22 mouse cellular contexts compared by ENCODE assay signal in the genomic region with DNA sequence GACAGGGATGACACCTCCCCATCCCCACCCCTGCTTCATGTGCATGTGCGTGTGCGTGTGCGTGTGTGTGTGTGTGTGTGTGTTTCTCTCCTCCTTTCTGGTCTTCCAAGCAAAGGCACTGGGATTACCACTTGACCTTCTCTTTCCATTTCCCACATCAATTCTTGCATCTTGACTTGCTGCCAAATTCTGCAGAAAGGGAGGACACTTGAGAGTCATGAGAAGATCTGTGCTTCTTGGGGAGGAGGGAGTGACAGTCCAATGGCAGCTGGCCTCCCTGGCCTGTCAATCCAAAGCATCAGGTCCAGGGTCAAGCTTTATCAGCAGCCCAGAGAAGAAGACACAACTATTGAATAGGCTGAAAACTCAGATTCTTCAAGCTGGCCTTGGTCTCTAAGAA.
DNase-seq lines count a peak whose midpoint lies in the region; ATAC-seq and TF ChIP-seq lines count a peak whose summit lies in the region.
"Had no signal": no experiment of that assay in that cellular context is flagged by ENCODE, and none has a peak within 500 bp of the region (broad histone marks: within the 10 kb centered on the region; RNA-seq: fewer than 3 reads in every experiment).

No protein-coding gene starts in this region.

- intact Hi-C loops in gastrocnemius, postnatal 36 days (cut with DNase I), result no loop called here

- DNase-seq in gastrocnemius, adult 18-20 months (ENCODE audit: low spot score), result peak; percentile 5
- no peak for DNase-seq in gastrocnemius, postnatal 36 days
- peak; percentile 57 for DNase-seq in lung, embryonic 14.5 days
- DNase-seq in lung, postnatal 36 days, result no peak
- peak; percentile 10 for DNase-seq in ovary, adult 18-20 months (ENCODE audit: low spot score)
- no peak for DNase-seq in ovary, postnatal 14 days (ENCODE audit: low spot score)
- DNase-seq: adrenal gland, adult 2 months; adrenal gland, postnatal 10 days; adrenal gland, postnatal 25 days; cerebellum, adult 11 months; cerebellum, adult 18-20 months; cerebellum, adult 8-10 months; cerebellum, adult 9-11 months; cerebellum, postnatal 14 days; cerebellum, postnatal 36 days; embryo, embryonic 11 days had no signal

- no peaks in the 10 kb centered on the region for H3K9me3 ChIP-seq in lung, embryonic 14.5 days (ENCODE audit: low read depth, low read length)
- H3K9me3 ChIP-seq: embryonic facial prominence, embryonic 13.5 days; embryonic facial prominence, embryonic 15.5 days had no signal

- 78% methylated on average over 3 of the region's 3 CpGs for WGBS in lung, embryonic 14.5 days

- H3K4me2 ChIP-seq in lung, embryonic 14.5 days, result no peak overlapping the region
- H3K4me2 ChIP-seq: embryonic facial prominence, embryonic 13.5 days; embryonic facial prominence, embryonic 15.5 days had no signal

- ATAC-seq in lung, embryonic 14.5 days (ENCODE audit: insufficient read depth), result no peak
- ATAC-seq: forebrain, embryonic 14.5 days; forebrain, embryonic 16.5 days had no signal

- TF ChIP-seq CTCF in lung, embryonic 14.5 days (IDR thresholded peaks at IDR 0.05; ENCODE audit: low read depth), result no peak

- no peak overlapping the region for H3K4me3 ChIP-seq in lung, embryonic 14.5 days (ENCODE audit: low read depth, low read length)
- H3K4me3 ChIP-seq: embryonic facial prominence, embryonic 13.5 days; embryonic facial prominence, embryonic 15.5 days; erythroblast, embryonic 14.5 days; forebrain, embryonic 10.5 days had no signal

- H3K27me3 ChIP-seq in lung, embryonic 14.5 days (ENCODE audit: insufficient read depth, low read length), result no peaks in the 10 kb centered on the region
- H3K27me3 ChIP-seq: embryonic facial prominence, embryonic 13.5 days; embryonic facial prominence, embryonic 15.5 days had no signal

- H3K4me1 ChIP-seq in lung, embryonic 14.5 days (ENCODE audit: insufficient read depth), result no peaks in the 10 kb centered on the region
- H3K4me1 ChIP-seq: embryonic facial prominence, embryonic 15.5 days had no signal

- H3K36me3 ChIP-seq in lung, embryonic 14.5 days (ENCODE audit: insufficient read depth), result no peaks in the 10 kb centered on the region
- H3K36me3 ChIP-seq: embryonic facial prominence, embryonic 13.5 days; embryonic facial prominence, embryonic 15.5 days; forebrain, embryonic 10.5 days had no signal

- no peak overlapping the region for H3K9ac ChIP-seq in lung, embryonic 14.5 days
- H3K9ac ChIP-seq: embryonic facial prominence, embryonic 13.5 days; embryonic facial prominence, embryonic 15.5 days had no signal

- H3K27ac ChIP-seq in lung, embryonic 14.5 days (ENCODE audit: low read depth), result no peak overlapping the region
- H3K27ac ChIP-seq: embryonic facial prominence, embryonic 13.5 days; embryonic facial prominence, embryonic 15.5 days; forebrain, embryonic 10.5 days had no signal

Comparison
In these comparisons a context has a peak if more than half of its experiments do, and no peak if none do; other contexts are left out.
1. DNase-seq: peak in gastrocnemius, adult 18-20 months (single experiment), lung, embryonic 14.5 days (single experiment) and ovary, adult 18-20 months (single experiment); none in gastrocnemius, postnatal 36 days (0 of 2), lung, postnatal 36 days (single experiment) and ovary, postnatal 14 days (single experiment).